Mouse (Mus musculus) heart, embryonic 13.5 days (tissue): ENCODE measurements around the gene Cul9. TPM values are rescaled to one million over a fixed set of nuclear protein-coding genes. Genes with fewer than 3 reads are reported as not detected.

Experiments
- ATAC-seq: fragments of 200-750 bp; cut with Nextera tagmentation; 2 replicates; pipeline ENCODE4 v1.8.0; 2017; ENCODE audit warnings: moderate TSS enrichment; ENCODE audit not compliant: insufficient number of reproducible peaks, low FRiP score, low TSS enrichment; ENCODE audit errors: extremely low read depth
- H3K27ac ChIP-seq: fragments of 300-500 bp; sonication (generic); replicated peaks from 2 replicates; pipeline ENCODE4 v1.5.1; 2015; ENCODE audit warnings: moderate library complexity, mild to moderate bottlenecking, inconsistent platforms
- H3K27me3 ChIP-seq: fragments of 300-500 bp; sonication (generic); replicated peaks from 2 replicates; pipeline ENCODE4 v1.6.1; 2015; ENCODE audit warnings: mild to moderate bottlenecking, inconsistent platforms
- H3K36me3 ChIP-seq: fragments of 300-500 bp; sonication (generic); 2 replicates; pipeline ENCODE4 v1.6.1; 2015; ENCODE audit warnings: mild to moderate bottlenecking, inconsistent platforms
- H3K4me1 ChIP-seq: fragments of 300-500 bp; sonication (generic); 2 replicates; pipeline ENCODE4 v1.6.1; 2015; ENCODE audit warnings: inconsistent platforms
- H3K4me2 ChIP-seq: fragments of 300-500 bp; sonication (generic); 2 replicates; pipeline ENCODE4 v1.6.1; 2015; ENCODE audit warnings: inconsistent platforms, mild to moderate bottlenecking, moderate library complexity
- H3K4me3 ChIP-seq: fragments of 300-500 bp; sonication (generic); 2 replicates; pipeline ENCODE4 v1.5.1; 2015; ENCODE audit warnings: moderate library complexity, mild to moderate bottlenecking, inconsistent platforms
- H3K9ac ChIP-seq: fragments of 300-500 bp; sonication (generic); 2 replicates; pipeline ENCODE4 v1.6.1; 2015; ENCODE audit warnings: inconsistent platforms, mild to moderate bottlenecking, moderate library complexity
- H3K9me3 ChIP-seq: fragments of 300-500 bp; sonication (generic); 2 replicates; pipeline ENCODE4 v1.6.1; 2016; ENCODE audit warnings: inconsistent platforms
- WGBS: fragments of 180-500 bp; shearing (Covaris S2); methylation state at CpG from one replicate; pipeline ENCODE4 v1.1.7; 2015; ENCODE audit warnings: mixed read lengths; 5-methylcytosine and 5-hydroxymethylcytosine counted together
- polyA plus RNA-seq: library from polyadenylated mRNA; unstranded; fragments of >200 nt; fragmentation: Nextera tagmentation; extraction: Ambion mirVana; gene quantifications from 2 replicates; pipeline ENCODE4 v1.2.1, GENCODE M21; 2015

The Cul9 gene
- polyA plus RNA-seq: 4.5 and 5.0 TPM in 2 replicates

DNA sequence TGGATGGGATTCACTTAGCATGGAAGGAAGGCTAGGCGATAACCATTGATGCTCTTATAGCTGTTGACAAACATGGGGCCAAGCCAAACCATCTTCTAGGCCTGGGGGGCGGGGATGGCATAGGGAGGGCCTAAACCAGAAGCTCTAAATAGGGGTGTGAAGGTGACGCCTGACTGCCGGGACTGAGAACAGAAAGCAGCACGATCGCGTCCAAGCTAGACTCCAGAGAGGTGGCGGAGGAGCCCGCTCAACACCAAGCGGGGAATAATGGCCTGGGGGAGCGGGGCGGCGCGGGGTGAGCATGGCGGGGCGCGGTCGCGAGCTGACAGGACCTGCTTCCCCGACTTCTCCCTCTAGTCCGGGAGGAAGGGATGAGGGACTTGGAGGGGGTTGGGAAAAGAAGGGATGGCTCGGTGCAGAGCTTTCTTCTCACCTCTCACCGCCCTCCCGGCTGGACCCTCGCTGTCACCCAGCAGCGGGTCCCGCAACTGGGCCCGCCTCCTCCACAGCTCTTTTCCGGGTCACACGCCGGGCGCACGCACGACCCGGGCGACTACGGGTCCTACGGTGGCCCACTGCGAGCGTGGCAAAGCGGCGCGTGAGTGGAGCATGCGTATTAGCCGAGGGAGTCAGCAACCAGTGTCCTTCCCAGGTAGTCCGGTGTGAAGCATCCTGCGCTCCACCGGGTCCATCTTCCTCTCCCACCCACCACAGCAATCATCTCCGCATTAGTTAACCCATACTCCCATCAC lies at the start of gene Cul9:
Gene Cul9 (minus strand): TSS at position 576 of the 752 bp plus-strand sequence.
- ATAC-seq: peak; percentile 29; the same call in 1 of the 2 replicates
- peak within 1 kb of the TSS; percentile 92 for H3K9ac ChIP-seq
- H3K36me3 ChIP-seq: peaks cover 47% of the 10 kb centered on the region
- H3K27me3 ChIP-seq: 0 out of 2 replicates have a peak, but pooled peaks cover 6% of the 10 kb centered on the region
- WGBS: 2% methylated on average over 49 of the region's 49 CpGs
- H3K27ac ChIP-seq: peak within 1 kb of the TSS; percentile 62
- peaks cover 34% of the 10 kb centered on the region for H3K4me1 ChIP-seq
- H3K9me3 ChIP-seq: no peaks in the 10 kb centered on the region
- H3K4me2 ChIP-seq: peak within 1 kb of the TSS; percentile 88
- peak within 1 kb of the TSS; percentile 75 for H3K4me3 ChIP-seq

DNA sequence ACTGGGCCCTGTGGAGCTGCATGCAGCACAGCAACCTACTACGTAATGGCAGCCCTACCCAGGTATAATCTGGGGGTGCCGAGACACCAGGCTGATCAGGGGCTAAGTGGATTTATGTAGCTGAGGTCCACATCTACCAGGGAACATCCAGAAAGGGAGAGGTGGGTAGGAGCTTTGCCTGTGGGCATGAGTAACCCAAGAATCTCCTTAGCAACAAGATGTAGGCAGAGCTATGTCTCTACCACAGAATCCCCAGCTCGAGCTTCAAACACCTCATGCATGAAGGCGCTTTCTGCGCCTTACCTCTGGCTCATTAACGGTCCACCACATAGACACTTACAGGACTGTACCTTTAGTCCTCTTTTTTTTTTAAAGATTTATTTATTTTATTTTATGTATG lies 49.1 kb upstream of the Cul9 start:
- Histone ChIP-seq H3K27me3 (no peaks in the 10 kb centered on the region), H3K4me1 (peaks cover 42% of the 10 kb centered on the region), H3K4me3 (no peak overlapping the region), H3K27ac (peak overlapping the region; percentile 78), H3K9me3 (no peaks in the 10 kb centered on the region), H3K4me2 (no peak overlapping the region), H3K36me3 (peaks cover 28% of the 10 kb centered on the region), H3K9ac (peak overlapping the region; percentile 61; the same call in 1 of the 2 replicates)
- ATAC-seq: no peak
- 79% methylated on average over 6 of the region's 6 CpGs for WGBS

DNA sequence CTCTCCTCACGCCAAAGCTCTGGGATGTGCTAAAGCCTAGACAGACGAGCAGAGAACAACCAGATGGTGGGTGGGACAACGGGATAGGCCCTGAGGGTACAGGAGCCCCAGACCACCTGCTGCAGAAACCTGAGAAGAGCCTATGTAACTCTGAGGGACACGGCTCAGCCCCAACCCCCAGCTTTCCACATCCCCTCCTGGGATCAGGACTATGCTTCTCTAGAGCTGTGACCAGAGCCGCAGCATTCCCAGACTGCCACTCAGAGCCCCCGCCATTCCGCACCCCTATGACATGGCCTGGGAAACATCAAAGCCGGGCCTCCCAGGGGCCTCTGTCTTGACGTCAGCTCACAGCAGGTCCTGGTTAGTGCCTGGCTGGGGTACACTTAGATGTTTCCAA lies 48.4 kb upstream of the Cul9 start:
- H3K4me3 ChIP-seq: no peak overlapping the region
- ATAC-seq: peak; percentile 68
- WGBS: 20% methylated on average over 9 of the region's 9 CpGs
- H3K4me1 ChIP-seq: peaks cover 38% of the 10 kb centered on the region
- no peaks in the 10 kb centered on the region for H3K27me3 ChIP-seq
- H3K27ac ChIP-seq: peak overlapping the region; percentile 78
- peak overlapping the region; percentile 61 for H3K9ac ChIP-seq
- no peaks in the 10 kb centered on the region for H3K9me3 ChIP-seq
- H3K4me2 ChIP-seq: peak overlapping the region; percentile 43
- H3K36me3 ChIP-seq: peaks cover 35% of the 10 kb centered on the region

DNA sequence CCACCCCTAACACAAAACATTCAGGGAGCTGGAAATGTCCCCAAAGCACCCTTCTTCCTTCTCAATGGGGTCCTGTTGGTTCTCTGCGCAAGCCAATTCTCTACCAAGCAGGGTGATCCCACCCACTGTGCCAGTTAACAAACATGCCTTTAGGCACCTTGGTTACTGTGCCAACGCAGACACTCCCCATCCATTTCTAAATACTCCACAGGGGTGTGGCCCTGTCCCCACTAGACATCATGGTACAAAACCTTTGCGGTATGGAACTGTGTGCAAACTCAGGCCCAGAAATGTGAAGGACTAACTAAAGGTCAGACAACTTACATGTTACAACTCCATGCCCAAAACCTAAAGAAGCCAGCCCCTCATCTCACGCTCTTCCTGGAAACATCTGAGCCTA lies 46.9 kb upstream of the Cul9 start:
- no peak overlapping the region for H3K27ac ChIP-seq
- peaks cover 32% of the 10 kb centered on the region for H3K4me1 ChIP-seq
- ATAC-seq: no peak
- no peaks in the 10 kb centered on the region for H3K27me3 ChIP-seq
- H3K4me2 ChIP-seq: no peak overlapping the region
- H3K36me3 ChIP-seq: peaks cover 50% of the 10 kb centered on the region
- no peak overlapping the region for H3K4me3 ChIP-seq
- WGBS: 85% methylated on average over 4 of the region's 4 CpGs
- H3K9me3 ChIP-seq: no peaks in the 10 kb centered on the region
- H3K9ac ChIP-seq: no peak overlapping the region

DNA sequence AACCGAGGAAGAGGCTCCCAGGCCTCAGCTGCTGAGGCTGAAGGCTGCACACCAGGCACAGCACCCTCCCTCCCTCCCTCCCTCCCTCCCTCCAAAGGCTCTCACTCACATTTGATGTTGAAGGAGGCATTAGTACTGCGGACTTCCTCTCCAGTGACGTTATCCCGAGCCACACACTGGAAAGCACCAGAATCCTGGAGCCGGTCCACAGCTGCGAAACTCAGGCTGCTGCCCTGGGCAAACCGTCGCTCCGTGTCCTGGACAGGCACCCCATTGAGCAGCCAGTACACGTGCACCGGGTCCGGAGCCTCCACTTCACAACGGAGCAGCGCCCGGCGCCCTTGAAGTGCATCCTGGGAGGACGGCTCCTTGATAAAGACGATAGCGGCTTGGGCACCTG lies 45.2 kb upstream of the Cul9 start:
- peaks cover 48% of the 10 kb centered on the region for H3K36me3 ChIP-seq
- no peak overlapping the region for H3K27ac ChIP-seq
- no peaks in the 10 kb centered on the region for H3K9me3 ChIP-seq
- WGBS: 79% methylated on average over 19 of the region's 19 CpGs
- peaks cover 32% of the 10 kb centered on the region for H3K4me1 ChIP-seq
- H3K4me2 ChIP-seq: no peak overlapping the region
- ATAC-seq: no peak
- H3K27me3 ChIP-seq: no peaks in the 10 kb centered on the region
- no peak overlapping the region for H3K4me3 ChIP-seq
- H3K9ac ChIP-seq: no peak overlapping the region

DNA sequence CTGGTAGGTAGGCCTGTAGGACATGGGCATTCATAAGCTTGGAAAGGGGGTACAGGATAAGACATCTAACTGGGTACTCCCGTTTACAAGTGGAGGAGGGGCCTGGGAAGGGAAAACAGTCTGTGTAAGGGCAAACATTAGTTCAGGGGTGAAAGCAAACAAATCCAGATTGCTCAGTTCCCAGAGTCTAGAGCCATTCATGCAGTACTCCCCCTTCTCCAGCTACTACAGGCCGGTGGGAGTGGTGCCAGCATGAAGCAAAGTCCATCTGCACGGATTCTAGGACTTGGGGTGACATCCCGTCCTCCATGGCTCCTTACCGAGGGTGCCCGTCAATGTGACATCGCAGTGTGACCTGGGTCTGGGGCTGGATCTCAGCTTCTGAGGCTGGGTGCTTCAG lies 44.3 kb upstream of the Cul9 start:
- 76% methylated on average over 7 of the region's 7 CpGs for WGBS

DNA sequence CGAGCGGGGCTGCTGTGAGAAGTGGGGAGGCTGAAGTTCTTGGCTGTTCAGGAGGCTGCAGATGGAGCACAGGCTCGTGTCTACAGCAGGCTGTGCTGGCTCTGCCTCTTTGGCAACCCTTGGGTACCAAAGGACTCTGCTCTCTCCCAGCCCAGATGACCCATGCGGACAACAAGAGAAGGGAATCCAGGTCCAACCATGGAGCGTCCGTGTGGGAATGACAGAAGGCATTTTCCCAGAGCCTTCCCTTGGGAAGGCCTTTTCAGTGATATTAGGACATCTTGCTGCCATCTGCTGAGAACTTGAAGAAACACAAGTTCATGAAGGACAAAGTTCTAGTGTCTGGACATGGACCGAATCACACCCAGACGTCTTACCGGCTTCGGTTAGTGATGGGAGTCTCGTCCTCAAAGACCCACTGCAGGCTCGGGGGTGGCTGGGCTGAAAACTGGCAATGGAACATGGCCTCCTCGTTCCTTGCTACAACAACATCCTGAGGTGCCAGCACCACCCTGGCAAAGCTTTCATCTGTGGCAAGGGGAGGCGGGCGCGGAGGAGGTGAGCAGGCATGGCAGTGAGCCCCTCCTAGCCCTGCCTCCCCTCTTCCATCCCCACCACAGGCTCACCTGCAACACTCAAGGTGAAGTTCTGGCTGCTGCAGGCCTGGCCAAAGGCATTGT lies 43.6 kb upstream of the Cul9 start:
- no peak for ATAC-seq
- Histone ChIP-seq H3K27me3 (no peaks in the 10 kb centered on the region), H3K36me3 (peaks cover 64% of the 10 kb centered on the region), H3K9ac (no peak overlapping the region), H3K27ac (no peak overlapping the region), H3K4me2 (no peak overlapping the region), H3K4me3 (no peak overlapping the region), H3K9me3 (no peaks in the 10 kb centered on the region), H3K4me1 (peaks cover 23% of the 10 kb centered on the region)
- WGBS: 82% methylated on average over 16 of the region's 16 CpGs

More for the DNA sequence above, 44.3 kb upstream of the Cul9 start:
- Histone ChIP-seq H3K4me2 (no peak overlapping the region), H3K27ac (no peak overlapping the region), H3K27me3 (no peaks in the 10 kb centered on the region), H3K9ac (no peak overlapping the region), H3K9me3 (no peaks in the 10 kb centered on the region), H3K36me3 (peaks cover 57% of the 10 kb centered on the region), H3K4me3 (no peak overlapping the region), H3K4me1 (peaks cover 29% of the 10 kb centered on the region)
- ATAC-seq: no peak

DNA sequence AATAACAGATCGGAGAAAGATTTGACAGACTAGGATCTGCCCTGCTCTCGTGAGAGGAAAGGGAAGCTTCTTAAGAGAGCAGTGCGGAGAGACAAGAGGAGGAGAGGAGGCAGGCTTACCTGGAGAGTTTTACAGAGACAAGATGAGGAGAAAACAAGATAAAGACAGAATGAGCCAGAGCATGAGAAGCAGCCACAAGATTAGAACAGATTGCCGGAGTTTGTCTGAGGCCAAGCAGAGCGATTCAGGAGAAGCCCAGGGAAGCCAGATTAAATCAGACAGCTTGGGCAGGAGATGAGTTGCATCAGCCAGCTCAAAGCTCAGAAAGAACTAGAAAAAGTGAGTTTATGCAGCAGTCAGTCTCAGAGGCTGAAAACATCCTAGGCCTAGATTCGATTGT lies 42.7 kb upstream of the Cul9 start:
- WGBS: 79% methylated on average over 6 of the region's 6 CpGs
- Histone ChIP-seq H3K9ac (no peak overlapping the region), H3K27me3 (no peaks in the 10 kb centered on the region), H3K9me3 (no peaks in the 10 kb centered on the region), H3K4me3 (no peak overlapping the region), H3K4me1 (peaks cover 16% of the 10 kb centered on the region), H3K27ac (no peak overlapping the region), H3K4me2 (no peak overlapping the region), H3K36me3 (peaks cover 68% of the 10 kb centered on the region)
- ATAC-seq: no peak

DNA sequence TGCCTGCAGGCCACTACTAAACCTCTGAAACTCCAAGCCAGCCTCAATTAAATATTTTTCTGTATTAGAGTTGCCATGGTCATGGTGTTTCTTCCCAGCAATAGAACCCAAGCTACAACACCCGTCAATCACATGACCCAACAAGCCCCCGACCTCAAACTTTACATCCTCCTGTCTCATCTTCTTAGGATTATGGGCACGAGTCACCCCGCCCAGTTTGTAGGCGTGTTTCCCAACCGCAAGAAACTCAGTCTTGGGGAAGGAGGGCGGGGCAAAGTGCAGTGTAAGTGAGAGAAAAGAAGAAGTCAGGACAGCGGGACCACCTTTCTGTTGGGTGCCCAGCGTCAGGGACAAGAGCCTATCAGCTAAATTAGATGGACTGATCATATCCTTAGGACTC lies 42.0 kb upstream of the Cul9 start:
- Histone ChIP-seq H3K27ac (no peak overlapping the region), H3K4me2 (no peak overlapping the region), H3K9me3 (no peaks in the 10 kb centered on the region), H3K9ac (no peak overlapping the region), H3K27me3 (no peaks in the 10 kb centered on the region), H3K36me3 (peaks cover 69% of the 10 kb centered on the region), H3K4me3 (no peak overlapping the region), H3K4me1 (peaks cover 9% of the 10 kb centered on the region)
- WGBS: 82% methylated on average over 9 of the region's 9 CpGs
- no peak for ATAC-seq

DNA sequence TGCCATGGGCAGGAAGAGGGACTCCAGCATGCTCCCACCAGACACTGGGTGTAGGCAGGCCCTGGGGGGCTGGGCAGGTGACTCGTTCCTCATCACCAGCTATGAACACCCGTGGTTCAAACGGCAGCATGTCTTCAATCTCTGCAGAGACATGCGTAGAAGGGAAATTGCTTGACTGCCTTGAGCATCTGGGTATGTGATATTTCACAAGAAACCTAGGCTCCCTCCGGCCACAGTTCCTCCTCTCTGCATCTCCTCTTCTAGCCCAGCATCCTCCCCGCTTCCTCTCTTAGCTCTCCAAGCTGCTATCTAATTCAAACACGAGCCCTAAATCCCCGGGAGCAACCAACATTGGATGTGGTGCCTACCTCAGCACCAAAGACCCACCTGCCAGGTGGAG lies 40.1 kb upstream of the Cul9 start:
- H3K4me2 ChIP-seq: no peak overlapping the region
- H3K36me3 ChIP-seq: peaks cover 87% of the 10 kb centered on the region
- 85% methylated on average over 8 of the region's 8 CpGs for WGBS
- H3K4me3 ChIP-seq: no peak overlapping the region
- no peaks in the 10 kb centered on the region for H3K4me1 ChIP-seq
- ATAC-seq: no peak
- no peak overlapping the region for H3K27ac ChIP-seq
- no peaks in the 10 kb centered on the region for H3K9me3 ChIP-seq
- H3K9ac ChIP-seq: no peak overlapping the region
- no peaks in the 10 kb centered on the region for H3K27me3 ChIP-seq

DNA sequence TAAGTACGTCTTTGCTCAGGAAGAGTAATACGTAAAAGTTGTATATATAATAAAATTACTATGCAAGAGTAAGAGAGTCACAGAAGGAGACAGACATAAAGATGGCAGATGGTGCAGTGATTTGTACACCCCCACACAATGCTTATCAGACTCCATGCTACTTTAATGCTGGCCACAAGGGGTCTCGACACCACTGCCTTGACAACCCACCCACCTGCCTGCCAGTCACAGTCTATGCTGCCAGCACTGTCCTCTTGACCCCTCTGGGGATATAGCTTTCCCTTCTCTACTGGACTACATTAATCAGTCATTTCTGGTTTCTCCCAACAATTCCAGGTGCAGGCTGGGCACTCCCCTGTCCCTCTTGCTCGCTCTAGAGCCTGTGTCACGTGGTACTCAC lies 32.5 kb upstream of the Cul9 start:
- no peaks in the 10 kb centered on the region for H3K4me1 ChIP-seq
- H3K9ac ChIP-seq: no peak overlapping the region
- no peak overlapping the region for H3K4me2 ChIP-seq
- no peak overlapping the region for H3K27ac ChIP-seq
- no peak for ATAC-seq
- no peak overlapping the region for H3K4me3 ChIP-seq
- peaks cover 94% of the 10 kb centered on the region for H3K36me3 ChIP-seq
- WGBS: 66% methylated on average over 5 of the region's 5 CpGs
- H3K9me3 ChIP-seq: peaks cover 5% of the 10 kb centered on the region; the same call in 1 of the 2 replicates
- H3K27me3 ChIP-seq: no peaks in the 10 kb centered on the region
